Mouse (Mus musculus): Measurements from ENCODE around the gene Gm10518. TPM values are rescaled to one million over a fixed set of nuclear protein-coding genes. Genes with fewer than 3 reads are reported as not detected.
A peak's percentile ranks its signal among the peaks of the same experiment; 100 is the strongest.

The Gm10518 gene
- polyA plus RNA-seq, 1 experiment from 2014 or later = 0.18 TPM

- H3K4me2 ChIP-seq = no peak overlapping the region
- no peak overlapping the region for H3K9ac ChIP-seq
- no peak overlapping the region for H3K4me3 ChIP-seq (replicated peaks)
- no peaks in the 10 kb centered on the region for H3K36me3 ChIP-seq
- H3K4me1 ChIP-seq = no peaks in the 10 kb centered on the region
- H3K27ac ChIP-seq = no peak overlapping the region
- H3K9me3 ChIP-seq = no peaks in the 10 kb centered on the region
- WGBS = 87% methylated on average over 7 of the region's 7 CpGs
- no peaks in the 10 kb centered on the region for H3K27me3 ChIP-seq (replicated peaks)
- ATAC-seq (ENCODE audit: insufficient read depth, low FRiP score, low read depth) = no peak
Measured at GRCm38 (mm10) chr1:179836426-179837404, 33.5 kb downstream of the Gm10518 start.

DNA sequence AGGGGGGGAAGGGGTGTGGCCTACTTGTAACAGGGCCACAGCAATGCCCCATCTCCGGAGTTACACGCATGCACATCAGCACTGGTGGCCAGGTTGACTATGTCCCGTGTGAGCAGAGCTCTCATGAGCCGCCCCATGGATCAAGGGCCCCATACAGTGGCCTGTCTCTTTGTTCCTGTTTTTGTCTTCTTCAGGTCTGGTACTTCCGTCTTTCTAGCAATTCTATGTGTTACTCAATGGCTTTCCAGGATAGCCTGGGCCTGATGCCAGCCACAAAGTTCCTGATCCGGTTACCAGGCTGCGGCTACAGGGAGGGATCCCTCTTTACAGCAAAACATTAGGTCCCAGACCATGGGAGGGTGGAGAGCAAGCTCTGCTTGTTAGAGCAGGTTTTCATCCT is 39.4 kb downstream of the Gm10518 start:
- H3K27me3 ChIP-seq (replicated peaks) = no peaks in the 10 kb centered on the region
- WGBS = 73% methylated on average over 7 of the region's 7 CpGs
- no peaks in the 10 kb centered on the region for H3K36me3 ChIP-seq
- ATAC-seq (ENCODE audit: insufficient read depth, low FRiP score, low read depth) = no peak
- H3K9me3 ChIP-seq = no peaks in the 10 kb centered on the region
- H3K27ac ChIP-seq = no peak overlapping the region
- no peak overlapping the region for H3K4me2 ChIP-seq
- no peak overlapping the region for H3K4me3 ChIP-seq (replicated peaks)
- H3K4me1 ChIP-seq = no peaks in the 10 kb centered on the region
- no peak overlapping the region for H3K9ac ChIP-seq

DNA sequence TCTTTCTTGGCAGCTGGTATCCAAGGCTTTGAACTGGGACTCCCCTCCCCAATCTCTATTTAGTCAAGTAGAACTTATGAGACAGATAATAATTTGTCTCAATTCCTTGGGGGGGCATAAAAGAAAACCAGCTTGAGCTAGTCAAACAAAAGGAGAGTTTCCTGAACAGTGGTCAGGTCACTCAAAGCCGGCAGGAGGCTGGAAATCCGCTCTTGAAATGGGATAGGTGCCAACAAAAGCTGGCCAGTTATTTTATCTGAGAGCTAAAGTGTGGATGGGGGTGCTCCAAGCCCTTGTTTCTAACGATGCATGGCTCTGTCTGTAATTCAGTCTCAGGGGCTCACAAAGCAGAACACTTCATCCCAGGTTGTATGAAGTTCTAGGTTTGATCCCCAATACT is 40.8 kb downstream of the Gm10518 start:
- no peaks in the 10 kb centered on the region for H3K27me3 ChIP-seq (replicated peaks)
- WGBS = 31% methylated on average over 3 of the region's 3 CpGs
- no peak overlapping the region for H3K9ac ChIP-seq
- H3K4me1 ChIP-seq = no peaks in the 10 kb centered on the region
- no peaks in the 10 kb centered on the region for H3K36me3 ChIP-seq
- H3K9me3 ChIP-seq = no peaks in the 10 kb centered on the region
- no peak overlapping the region for H3K4me2 ChIP-seq
- no peak overlapping the region for H3K27ac ChIP-seq
- no peak for ATAC-seq (ENCODE audit: insufficient read depth, low FRiP score, low read depth)
- H3K4me3 ChIP-seq (replicated peaks) = no peak overlapping the region

- H3K27me3 ChIP-seq (replicated peaks) = no peaks in the 10 kb centered on the region
- 20% methylated on average over 5 of the region's 5 CpGs for WGBS
- peak; percentile 56 for ATAC-seq (ENCODE audit: insufficient read depth, low FRiP score, low read depth)
Measured at GRCm38 (mm10) chr1:179844894-179845293, 41.7 kb downstream of the Gm10518 start.

DNA sequence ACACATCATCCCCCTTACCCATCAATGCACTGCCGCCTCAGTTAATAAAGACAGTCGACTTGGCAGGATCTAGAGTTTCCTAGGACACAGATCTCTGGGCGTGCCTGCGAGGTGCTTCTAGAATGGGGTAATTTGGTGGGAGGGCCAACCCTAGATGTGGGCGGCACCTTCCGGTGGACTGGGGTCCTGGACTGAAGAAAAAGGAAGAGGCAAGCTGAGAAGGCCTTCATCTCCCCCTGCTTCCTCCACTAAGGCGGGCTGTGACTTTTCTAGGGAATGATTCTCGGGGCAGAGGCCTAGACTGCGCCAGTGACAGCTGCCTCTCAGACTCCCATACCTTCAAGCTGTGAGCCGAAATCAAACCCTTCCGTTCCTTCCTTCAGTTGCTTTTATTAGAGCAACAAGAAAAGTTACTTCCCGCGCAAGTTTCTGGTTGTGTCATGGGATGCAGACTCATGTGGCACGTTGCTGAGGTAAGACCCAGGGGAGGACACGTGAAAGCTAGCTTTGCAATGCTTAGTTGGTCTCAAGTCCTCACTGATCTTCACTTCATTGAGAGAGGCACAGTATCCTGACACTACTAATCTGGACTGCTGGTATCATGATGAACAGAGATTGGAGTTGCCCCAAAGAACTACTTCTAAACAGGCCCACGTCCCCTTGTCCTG is 42.8 kb downstream of the Gm10518 start:
- 86% methylated on average over 16 of the region's 16 CpGs for WGBS
- H3K4me3 ChIP-seq (replicated peaks) = no peak overlapping the region
- no peak for ATAC-seq (ENCODE audit: insufficient read depth, low FRiP score, low read depth)
- H3K36me3 ChIP-seq = no peaks in the 10 kb centered on the region
- H3K27me3 ChIP-seq (replicated peaks) = no peaks in the 10 kb centered on the region
- no peak overlapping the region for H3K27ac ChIP-seq
- H3K9me3 ChIP-seq = no peaks in the 10 kb centered on the region
- no peak overlapping the region for H3K9ac ChIP-seq
- no peak overlapping the region for H3K4me2 ChIP-seq
- no peaks in the 10 kb centered on the region for H3K4me1 ChIP-seq

More at GRCm38 (mm10) chr1:179844894-179845293, 41.7 kb downstream of the Gm10518 start:
- Histone ChIP-seq H3K27ac (no peak overlapping the region), H3K36me3 (no peaks in the 10 kb centered on the region), H3K4me2 (no peak overlapping the region), H3K9me3 (no peaks in the 10 kb centered on the region), H3K4me3 (replicated peaks) (no peak overlapping the region), H3K9ac (no peak overlapping the region), H3K4me1 (no peaks in the 10 kb centered on the region)

DNA sequence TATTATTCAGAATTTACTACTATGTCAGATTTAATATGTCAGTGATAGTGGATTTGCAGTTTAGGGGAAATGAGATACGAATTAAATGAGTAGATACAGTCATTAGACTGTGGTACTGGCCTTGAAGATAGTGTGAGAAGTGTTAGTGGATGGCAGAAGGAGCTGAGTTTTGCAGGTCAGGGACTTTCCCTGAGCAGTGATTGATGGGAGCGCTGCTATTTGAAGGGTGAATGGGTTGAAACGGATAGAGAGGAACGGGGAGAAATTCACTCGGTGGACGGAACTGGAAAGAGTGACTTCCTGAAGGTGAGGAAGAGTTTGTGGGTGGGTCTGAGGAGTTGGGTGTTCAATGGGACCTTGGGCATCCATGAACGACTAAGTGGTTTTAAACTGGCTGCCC is 44.0 kb downstream of the Gm10518 start:
- no peaks in the 10 kb centered on the region for H3K36me3 ChIP-seq
- 0 out of 2 replicates have a peak overlapping the region, but pooled peaks have one; percentile 71 for H3K4me2 ChIP-seq
- no peak overlapping the region for H3K9ac ChIP-seq
- H3K9me3 ChIP-seq = no peaks in the 10 kb centered on the region
- no peaks in the 10 kb centered on the region for H3K4me1 ChIP-seq
- no peak overlapping the region for H3K4me3 ChIP-seq (replicated peaks)
- H3K27ac ChIP-seq = no peak overlapping the region
- H3K27me3 ChIP-seq (replicated peaks) = no peaks in the 10 kb centered on the region
- no peak for ATAC-seq (ENCODE audit: insufficient read depth, low FRiP score, low read depth)
- 42% methylated on average over 7 of the region's 7 CpGs for WGBS

GRCm38 (mm10) chr1:179847759-179848389 is 44.7 kb downstream of the Gm10518 start:
- peak overlapping the region; percentile 71 for H3K4me2 ChIP-seq
- H3K9ac ChIP-seq = peak overlapping the region; percentile 37
- H3K36me3 ChIP-seq = no peaks in the 10 kb centered on the region
- no peaks in the 10 kb centered on the region for H3K9me3 ChIP-seq
- under 1% methylated on average over 20 of the region's 20 CpGs for WGBS
- no peaks in the 10 kb centered on the region for H3K27me3 ChIP-seq (replicated peaks)
- peak overlapping the region; percentile 55 for H3K27ac ChIP-seq
- ATAC-seq (ENCODE audit: insufficient read depth, low FRiP score, low read depth) = peak; percentile 66
- no peaks in the 10 kb centered on the region for H3K4me1 ChIP-seq
- H3K4me3 ChIP-seq (replicated peaks) = peak overlapping the region; percentile 44

GRCm38 (mm10) chr1:179853421-179853820 is 50.2 kb downstream of the Gm10518 start:
- no peak overlapping the region for H3K4me2 ChIP-seq
- no peaks in the 10 kb centered on the region for H3K9me3 ChIP-seq
- no peak for ATAC-seq (ENCODE audit: insufficient read depth, low FRiP score, low read depth)
- H3K4me1 ChIP-seq = no peaks in the 10 kb centered on the region
- H3K27ac ChIP-seq = no peak overlapping the region
- no peak overlapping the region for H3K9ac ChIP-seq
- H3K27me3 ChIP-seq (replicated peaks) = no peaks in the 10 kb centered on the region
- WGBS = 32% methylated on average over 4 of the region's 4 CpGs
- no peak overlapping the region for H3K4me3 ChIP-seq (replicated peaks)
- H3K36me3 ChIP-seq = no peaks in the 10 kb centered on the region

Other genes with a start within 250 kb of the Gm10518 start
- gene Sccpdh, start 135.2 kb upstream of the Gm10518 start, polyA plus RNA-seq (2015; fragmentation: Nextera tagmentation; extraction: Ambion mirVana) = 51.5 and 55.0 TPM in 2 replicates
- 0.05 TPM in 1 of 2 replicates, not detected in the other for gene Kif28, start 58.1 kb upstream of the Gm10518 start, polyA plus RNA-seq (2015; fragmentation: Nextera tagmentation; extraction: Ambion mirVana)
- 23.7 and 24.2 TPM in 2 replicates for gene Ahctf1, start 304 bp downstream of the Gm10518 start, polyA plus RNA-seq (2015; fragmentation: Nextera tagmentation; extraction: Ambion mirVana)
- 16.9 and 17.9 TPM in 2 replicates for gene Cdc42bpa, start 157.1 kb downstream of the Gm10518 start, polyA plus RNA-seq (2015; fragmentation: Nextera tagmentation; extraction: Ambion mirVana)